Mouse (Mus musculus): ENCODE data around the gene Olfr619. TPM values are rescaled to one million over a fixed set of nuclear protein-coding genes. Genes with fewer than 3 reads are reported as not detected.

Olfr619 gene
- polyA plus RNA-seq (2015; fragmentation: Nextera tagmentation; extraction: Ambion mirVana): not detected in 2 replicates

GRCm38 (mm10) chr7:103600275-103600674 lies at the start of gene Olfr619:
TSS of gene Olfr619 (plus strand) at chr7:103600575.
- ATAC-seq: no peak
- no peak within 1 kb of the TSS for H3K27ac ChIP-seq
- H3K9me3 ChIP-seq: no peaks in the 10 kb centered on the region
- no peak within 1 kb of the TSS for H3K4me2 ChIP-seq (replicated peaks)
- no peaks in the 10 kb centered on the region for H3K27me3 ChIP-seq (replicated peaks)
- no peaks in the 10 kb centered on the region for H3K4me1 ChIP-seq (replicated peaks)
- no peak within 1 kb of the TSS for H3K4me3 ChIP-seq (replicated peaks)
- no peak within 1 kb of the TSS for H3K9ac ChIP-seq
- no peaks in the 10 kb centered on the region for H3K36me3 ChIP-seq

DNA sequence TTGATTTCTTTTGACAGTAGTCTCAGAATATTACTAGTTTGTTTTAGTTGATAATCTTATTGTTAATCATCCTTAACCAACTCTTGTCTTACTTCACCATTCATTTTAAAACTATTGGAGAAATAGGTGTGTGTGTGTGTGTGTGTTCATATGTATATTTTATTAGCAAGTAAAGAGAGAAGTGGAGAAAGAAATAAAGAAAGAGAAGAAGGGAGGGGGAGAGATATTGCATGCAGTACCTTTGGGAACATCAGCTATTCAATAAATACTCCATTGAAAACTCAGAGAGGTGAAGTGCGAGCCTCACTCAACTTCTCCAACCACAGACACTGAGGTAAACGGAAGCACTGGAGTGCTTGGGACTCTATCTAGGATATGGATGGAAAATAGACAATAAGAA lies 44.6 kb upstream of the Olfr619 start, which contains the start of gene Olfr615:
Gene Olfr615 (plus strand): TSS at position 301 of the 400 bp plus-strand sequence.
- ATAC-seq: no peak
- Histone ChIP-seq H3K9ac (no peak within 1 kb of the TSS), H3K9me3 (no peaks in the 10 kb centered on the region), H3K4me2 (replicated peaks) (no peak within 1 kb of the TSS), H3K36me3 (no peaks in the 10 kb centered on the region), H3K27ac (no peak within 1 kb of the TSS), H3K27me3 (replicated peaks) (no peaks in the 10 kb centered on the region), H3K4me3 (replicated peaks) (no peak within 1 kb of the TSS), H3K4me1 (replicated peaks) (no peaks in the 10 kb centered on the region)
- 79% methylated on average over 2 of the region's 2 CpGs for WGBS

DNA sequence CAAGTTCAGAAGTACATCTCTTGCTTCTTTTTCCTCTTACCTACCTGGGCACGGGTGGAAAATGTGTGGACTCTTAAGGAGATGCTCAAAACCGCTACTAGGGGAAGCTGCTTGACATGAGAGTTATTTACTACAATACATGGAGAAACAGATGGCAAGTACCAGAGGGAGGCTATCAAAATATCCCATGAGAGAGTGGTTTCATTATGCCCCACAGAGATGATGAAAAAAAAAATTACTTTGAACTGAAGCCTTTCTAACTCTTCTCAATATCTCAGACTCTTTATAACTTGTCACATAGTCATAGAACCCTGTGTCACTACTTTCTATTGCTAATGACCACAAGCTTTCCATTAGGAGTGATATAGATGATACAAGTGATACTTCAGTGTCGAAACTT lies 31.3 kb upstream of the Olfr619 start, which contains the start of gene Olfr616:
Gene Olfr616 (minus strand): TSS at position 101 of the 400 bp plus-strand sequence.
- 80% methylated on average over 3 of the region's 3 CpGs for WGBS
- H3K27me3 ChIP-seq (replicated peaks): no peaks in the 10 kb centered on the region
- no peaks in the 10 kb centered on the region for H3K4me1 ChIP-seq (replicated peaks)
- no peak within 1 kb of the TSS for H3K27ac ChIP-seq
- H3K9ac ChIP-seq: no peak within 1 kb of the TSS
- no peak for ATAC-seq
- H3K4me2 ChIP-seq (replicated peaks): no peak within 1 kb of the TSS
- no peaks in the 10 kb centered on the region for H3K9me3 ChIP-seq
- H3K36me3 ChIP-seq: no peaks in the 10 kb centered on the region
- H3K4me3 ChIP-seq (replicated peaks): no peak within 1 kb of the TSS

- H3K4me1 ChIP-seq (replicated peaks): no peaks in the 10 kb centered on the region
- 88% methylated on average over 1 of the region's 1 CpGs for WGBS
These were observed 27.6 kb upstream of the Olfr619 start, which contains the start of gene Olfr617 for GRCm38 (mm10) chr7:103572761-103573160. TSS of gene Olfr617 (plus strand) at chr7:103573061.

DNA sequence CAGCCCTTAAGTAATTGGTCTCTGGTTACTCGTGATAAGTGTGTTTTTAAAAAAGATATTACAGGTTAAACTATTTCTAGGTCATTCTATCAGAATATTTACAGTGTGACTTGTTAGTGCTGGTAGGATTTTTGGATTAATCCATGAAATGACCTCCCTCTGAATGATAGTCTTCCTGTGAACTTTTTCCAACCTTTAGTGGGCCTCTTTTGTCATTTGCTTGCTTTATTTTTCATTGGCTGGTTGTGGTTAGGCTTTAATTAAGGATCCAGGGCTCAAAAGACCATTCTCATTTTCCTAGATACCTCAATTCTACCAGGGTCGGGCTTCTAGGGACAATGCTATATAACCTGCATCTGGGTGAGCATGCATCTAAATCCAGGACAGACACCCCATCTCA lies 10.6 kb upstream of the Olfr619 start, which contains the start of gene Olfr618:
Gene Olfr618 (plus strand): TSS at position 301 of the 400 bp plus-strand sequence.
- Histone ChIP-seq H3K36me3 (no peaks in the 10 kb centered on the region), H3K9me3 (no peaks in the 10 kb centered on the region), H3K27me3 (replicated peaks) (no peaks in the 10 kb centered on the region)

More at GRCm38 (mm10) chr7:103572761-103573160, 27.6 kb upstream of the Olfr619 start, which contains the start of gene Olfr617:
- Histone ChIP-seq H3K36me3 (no peaks in the 10 kb centered on the region), H3K9me3 (no peaks in the 10 kb centered on the region), H3K27ac (no peak within 1 kb of the TSS), H3K27me3 (replicated peaks) (no peaks in the 10 kb centered on the region), H3K4me3 (replicated peaks) (no peak within 1 kb of the TSS), H3K4me2 (replicated peaks) (no peak within 1 kb of the TSS), H3K9ac (no peak within 1 kb of the TSS)
- ATAC-seq: no peak

GRCm38 (mm10) chr7:103607425-103607824 lies 7.0 kb downstream of the Olfr619 start:
- WGBS: 69% methylated on average over 2 of the region's 2 CpGs
- Histone ChIP-seq H3K9ac (no peak overlapping the region), H3K4me3 (replicated peaks) (no peak overlapping the region), H3K4me1 (replicated peaks) (no peaks in the 10 kb centered on the region), H3K36me3 (no peaks in the 10 kb centered on the region), H3K4me2 (replicated peaks) (no peak overlapping the region), H3K27me3 (replicated peaks) (no peaks in the 10 kb centered on the region), H3K9me3 (no peaks in the 10 kb centered on the region), H3K27ac (no peak overlapping the region)
- no peak for ATAC-seq

More for the DNA sequence above, 10.6 kb upstream of the Olfr619 start, which contains the start of gene Olfr618:
- no peak for ATAC-seq
- Histone ChIP-seq H3K4me2 (replicated peaks) (no peak within 1 kb of the TSS), H3K27ac (no peak within 1 kb of the TSS), H3K4me1 (replicated peaks) (no peaks in the 10 kb centered on the region), H3K9ac (no peak within 1 kb of the TSS), H3K4me3 (replicated peaks) (no peak within 1 kb of the TSS)
- 58% methylated on average over 2 of the region's 2 CpGs for WGBS

DNA sequence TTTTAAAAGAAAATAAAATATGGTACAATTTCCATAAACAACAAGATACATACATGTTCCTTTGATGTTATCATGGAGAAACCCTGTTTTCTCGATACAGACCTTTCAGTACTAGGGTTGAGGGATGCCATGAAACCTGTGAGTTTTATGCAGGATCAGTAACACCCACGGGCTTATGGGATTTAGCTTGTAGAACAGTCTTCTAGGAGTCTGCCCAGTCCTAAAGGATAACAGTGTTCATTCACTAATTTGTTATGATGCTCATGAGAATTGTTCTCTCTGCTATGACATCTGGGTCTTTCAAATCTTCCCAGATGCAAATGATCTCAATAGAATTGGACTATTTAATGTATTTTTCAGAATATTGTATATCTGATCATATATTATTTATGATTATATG lies 12.1 kb downstream of the Olfr619 start, which contains the start of gene Olfr620:
Gene Olfr620 (minus strand): TSS at position 101 of the 400 bp plus-strand sequence.
- Histone ChIP-seq H3K4me2 (replicated peaks) (no peak within 1 kb of the TSS), H3K9me3 (no peaks in the 10 kb centered on the region), H3K27ac (no peak within 1 kb of the TSS), H3K4me3 (replicated peaks) (no peak within 1 kb of the TSS), H3K4me1 (replicated peaks) (no peaks in the 10 kb centered on the region), H3K36me3 (no peaks in the 10 kb centered on the region), H3K9ac (no peak within 1 kb of the TSS), H3K27me3 (replicated peaks) (no peaks in the 10 kb centered on the region)
- WGBS: 70% methylated on average over 2 of the region's 2 CpGs
- no peak for ATAC-seq

DNA sequence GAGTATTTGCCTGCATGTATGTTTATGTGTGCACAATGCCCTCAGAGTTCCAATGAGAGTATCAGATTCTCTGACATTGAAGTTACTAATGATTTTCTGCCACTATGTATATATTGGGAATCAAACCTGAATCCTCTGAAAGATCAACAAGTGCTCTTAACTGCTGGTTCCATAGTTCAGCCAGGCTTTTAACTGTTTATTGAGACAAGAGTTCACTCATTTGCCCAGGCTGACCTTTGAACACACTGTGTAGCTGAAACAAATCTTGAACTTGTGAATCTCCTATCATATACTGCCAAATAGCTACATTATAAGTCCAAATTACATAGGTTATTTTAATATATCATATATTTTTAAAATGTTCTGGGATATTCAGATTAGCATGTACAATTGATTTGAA lies 36.4 kb downstream of the Olfr619 start:
- no peaks in the 10 kb centered on the region for H3K4me1 ChIP-seq (replicated peaks)
- no peaks in the 10 kb centered on the region for H3K36me3 ChIP-seq
- H3K27ac ChIP-seq: no peak overlapping the region
- no peak overlapping the region for H3K4me2 ChIP-seq (replicated peaks)
- ATAC-seq: peak; percentile 49
- no peak overlapping the region for H3K9ac ChIP-seq
- no peaks in the 10 kb centered on the region for H3K9me3 ChIP-seq
- no peak overlapping the region for H3K4me3 ChIP-seq (replicated peaks)
- H3K27me3 ChIP-seq (replicated peaks): no peaks in the 10 kb centered on the region

DNA sequence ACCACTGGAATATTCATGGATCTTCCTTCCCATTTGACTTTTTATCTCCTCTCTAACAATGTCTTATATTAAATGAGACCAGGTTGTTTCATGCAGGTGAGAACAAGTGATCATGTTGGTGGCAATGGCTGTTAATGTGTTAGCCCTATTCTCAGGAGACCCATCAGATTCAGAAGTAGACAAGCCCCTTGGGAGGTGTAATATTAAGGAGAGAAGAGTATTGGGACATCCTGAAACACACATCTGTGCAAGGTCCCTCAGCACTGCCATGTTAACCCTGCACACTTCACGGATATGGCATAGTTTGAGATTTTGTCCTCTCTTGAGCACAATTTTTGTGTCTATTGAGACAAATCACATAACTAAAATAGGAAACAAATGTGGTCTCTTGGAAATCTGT lies 42.2 kb downstream of the Olfr619 start, which contains the start of gene Olfr622:
Gene Olfr622 (minus strand): TSS at position 101 of the 400 bp plus-strand sequence.
- Histone ChIP-seq H3K27me3 (replicated peaks) (no peaks in the 10 kb centered on the region), H3K4me2 (replicated peaks) (no peak within 1 kb of the TSS), H3K9me3 (no peaks in the 10 kb centered on the region), H3K27ac (no peak within 1 kb of the TSS), H3K4me3 (replicated peaks) (no peak within 1 kb of the TSS), H3K9ac (no peak within 1 kb of the TSS), H3K36me3 (no peaks in the 10 kb centered on the region), H3K4me1 (replicated peaks) (no peaks in the 10 kb centered on the region)
- ATAC-seq: no peak
- 78% methylated on average over 1 of the region's 1 CpGs for WGBS

DNA sequence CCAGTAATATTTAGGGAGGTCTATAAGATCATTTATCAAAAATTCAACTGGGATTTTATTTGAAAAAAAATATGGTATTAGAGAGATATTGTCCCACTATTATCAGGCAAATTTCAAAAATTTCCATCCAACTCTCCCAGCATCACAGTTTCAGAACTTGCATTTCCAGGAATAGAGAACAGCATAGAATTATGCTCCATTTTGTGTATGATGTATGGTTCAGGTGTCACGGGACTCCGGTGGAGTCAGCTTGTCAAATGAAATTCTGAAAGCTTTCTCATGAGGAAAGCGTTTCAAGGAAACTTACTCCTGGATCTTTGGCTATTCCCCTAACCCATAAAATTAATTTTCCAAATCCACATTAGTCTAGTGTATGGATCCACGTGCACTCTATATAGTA lies 43.7 kb downstream of the Olfr619 start:
- no peaks in the 10 kb centered on the region for H3K9me3 ChIP-seq
- H3K27ac ChIP-seq: no peak overlapping the region
- H3K9ac ChIP-seq: no peak overlapping the region
- H3K4me1 ChIP-seq (replicated peaks): no peaks in the 10 kb centered on the region
- H3K4me2 ChIP-seq (replicated peaks): no peak overlapping the region
- 0 out of 2 replicates have a peak, but pooled peaks have one; percentile 47 for ATAC-seq
- H3K4me3 ChIP-seq (replicated peaks): no peak overlapping the region
- no peaks in the 10 kb centered on the region for H3K27me3 ChIP-seq (replicated peaks)
- WGBS: 59% methylated on average over 4 of the region's 4 CpGs
- no peaks in the 10 kb centered on the region for H3K36me3 ChIP-seq

Other genes starting within 250 kb of the Olfr619 start
- gene Olfr601, start 237.9 kb upstream of the Olfr619 start, polyA plus RNA-seq (2015; fragmentation: Nextera tagmentation; extraction: Ambion mirVana): not detected in 2 replicates
- not detected in 2 replicates for gene Olfr603, start 214.4 kb upstream of the Olfr619 start, polyA plus RNA-seq (2015; fragmentation: Nextera tagmentation; extraction: Ambion mirVana)
- gene Usp17lc, start 185.5 kb upstream of the Olfr619 start, polyA plus RNA-seq (2015; fragmentation: Nextera tagmentation; extraction: Ambion mirVana): not detected in 2 replicates
- not detected in 2 replicates for gene Olfr605, start 155.1 kb upstream of the Olfr619 start, polyA plus RNA-seq (2015; fragmentation: Nextera tagmentation; extraction: Ambion mirVana)
- not detected in 2 replicates for gene Olfr606, start 151.5 kb upstream of the Olfr619 start, polyA plus RNA-seq (2015; fragmentation: Nextera tagmentation; extraction: Ambion mirVana)
- not detected in 2 replicates for gene Olfr607, start 136.4 kb upstream of the Olfr619 start, polyA plus RNA-seq (2015; fragmentation: Nextera tagmentation; extraction: Ambion mirVana)
- not detected in 2 replicates for gene Olfr608, start 130.7 kb upstream of the Olfr619 start, polyA plus RNA-seq (2015; fragmentation: Nextera tagmentation; extraction: Ambion mirVana)
- not detected in 2 replicates for gene Olfr609, start 102.5 kb upstream of the Olfr619 start, polyA plus RNA-seq (2015; fragmentation: Nextera tagmentation; extraction: Ambion mirVana)
- not detected in 2 replicates for gene Olfr610, start 88.5 kb upstream of the Olfr619 start, polyA plus RNA-seq (2015; fragmentation: Nextera tagmentation; extraction: Ambion mirVana)
- not detected in 2 replicates for gene Olfr611, start 79.7 kb upstream of the Olfr619 start, polyA plus RNA-seq (2015; fragmentation: Nextera tagmentation; extraction: Ambion mirVana)
- gene Olfr612, start 57.9 kb upstream of the Olfr619 start, polyA plus RNA-seq (2015; fragmentation: Nextera tagmentation; extraction: Ambion mirVana): not detected in 2 replicates
- not detected in 2 replicates for gene Olfr613, start 52.5 kb upstream of the Olfr619 start, polyA plus RNA-seq (2015; fragmentation: Nextera tagmentation; extraction: Ambion mirVana)
- gene Olfr615, start 44.5 kb upstream of the Olfr619 start, polyA plus RNA-seq (2015; fragmentation: Nextera tagmentation; extraction: Ambion mirVana): not detected in 2 replicates
- not detected in 2 replicates for gene Olfr616, start 31.4 kb upstream of the Olfr619 start, polyA plus RNA-seq (2015; fragmentation: Nextera tagmentation; extraction: Ambion mirVana)
- not detected in 2 replicates for gene Olfr617, start 27.5 kb upstream of the Olfr619 start, polyA plus RNA-seq (2015; fragmentation: Nextera tagmentation; extraction: Ambion mirVana)
- gene Olfr618, start 10.5 kb upstream of the Olfr619 start, polyA plus RNA-seq (2015; fragmentation: Nextera tagmentation; extraction: Ambion mirVana): not detected in 2 replicates
- gene Olfr620, start 12.0 kb downstream of the Olfr619 start, polyA plus RNA-seq (2015; fragmentation: Nextera tagmentation; extraction: Ambion mirVana): not detected in 2 replicates
- gene Olfr622, start 42.1 kb downstream of the Olfr619 start, polyA plus RNA-seq (2015; fragmentation: Nextera tagmentation; extraction: Ambion mirVana): not detected in 2 replicates
- gene Olfr623, start 63.1 kb downstream of the Olfr619 start, polyA plus RNA-seq (2015; fragmentation: Nextera tagmentation; extraction: Ambion mirVana): not detected in 2 replicates
- gene Olfr624, start 70.6 kb downstream of the Olfr619 start, polyA plus RNA-seq (2015; fragmentation: Nextera tagmentation; extraction: Ambion mirVana): 0.03 TPM in 1 of 2 replicates, not detected in the other
- gene Olfr625-ps1, start 82.1 kb downstream of the Olfr619 start, polyA plus RNA-seq (2015; fragmentation: Nextera tagmentation; extraction: Ambion mirVana): not detected in 2 replicates
- gene Olfr243, start 114.1 kb downstream of the Olfr619 start, polyA plus RNA-seq (2015; fragmentation: Nextera tagmentation; extraction: Ambion mirVana): not detected in 2 replicates
- gene Olfr628, start 129.8 kb downstream of the Olfr619 start, polyA plus RNA-seq (2015; fragmentation: Nextera tagmentation; extraction: Ambion mirVana): not detected in 2 replicates
- gene Olfr629, start 144.4 kb downstream of the Olfr619 start, polyA plus RNA-seq (2015; fragmentation: Nextera tagmentation; extraction: Ambion mirVana): not detected in 2 replicates
- gene Olfr630, start 156.8 kb downstream of the Olfr619 start, polyA plus RNA-seq (2015; fragmentation: Nextera tagmentation; extraction: Ambion mirVana): not detected in 2 replicates
- not detected in 2 replicates for gene Olfr69, start 171.0 kb downstream of the Olfr619 start, polyA plus RNA-seq (2015; fragmentation: Nextera tagmentation; extraction: Ambion mirVana)
- gene Olfr68, start 179.1 kb downstream of the Olfr619 start, polyA plus RNA-seq (2015; fragmentation: Nextera tagmentation; extraction: Ambion mirVana): not detected in 2 replicates
- gene Olfr67, start 191.2 kb downstream of the Olfr619 start, polyA plus RNA-seq (2015; fragmentation: Nextera tagmentation; extraction: Ambion mirVana): not detected in 2 replicates
- gene Hbb-bt, start 213.4 kb downstream of the Olfr619 start, polyA plus RNA-seq (2015; fragmentation: Nextera tagmentation; extraction: Ambion mirVana): 2,721 and 2,775 TPM in 2 replicates
- 7,434 and 7,479 TPM in 2 replicates for gene Hbb-bs, start 227.5 kb downstream of the Olfr619 start, polyA plus RNA-seq (2015; fragmentation: Nextera tagmentation; extraction: Ambion mirVana)
- not detected in 2 replicates for gene Hbb-bh2, start 239.9 kb downstream of the Olfr619 start, polyA plus RNA-seq (2015; fragmentation: Nextera tagmentation; extraction: Ambion mirVana)
- 2.0 and 2.2 TPM in 2 replicates for gene Hbb-bh1, start 242.6 kb downstream of the Olfr619 start, polyA plus RNA-seq (2015; fragmentation: Nextera tagmentation; extraction: Ambion mirVana)

All from intestine, embryonic 15.5 days (tissue).